Mouse (Mus musculus): ENCODE measurements around the gene Trim24.
A peak's percentile ranks its signal among the peaks of the same experiment; 100 is the strongest.

- TF ChIP-seq MAX (IDR thresholded peaks at IDR 0.05; ENCODE audit: low read length), result no peak
- TF ChIP-seq ZNF384 (IDR thresholded peaks at IDR 0.05; ENCODE audit: low read depth, low read length), result peak; percentile 68
- no peak for TF ChIP-seq POLR2A (IDR thresholded peaks at IDR 0.05; ENCODE audit: control insufficient read depth in 1 of 2, insufficient read depth in 1 of 2, low read depth in 1 of 2, low read length in 2 of 2, poor library complexity in 1 of 2)
- TF ChIP-seq RAD21 (IDR thresholded peaks at IDR 0.05; ENCODE audit: low read depth, low read length), result no peak
- TF ChIP-seq CHD2 (IDR thresholded peaks at IDR 0.05; ENCODE audit: low read length), result no peak; the same call in 1 of the 2 replicates
Observed at GRCm38 (mm10) chr6:37855384-37855783, 15.2 kb upstream of the Trim24 start.

All from MEL (cell line).